Mouse (Mus musculus): ENCODE data around the gene Olfr364-ps1. TPM values are rescaled to one million over a fixed set of nuclear protein-coding genes. Genes with fewer than 3 reads are reported as not detected.

The Olfr364-ps1 gene
- not detected in 2 replicates for polyA plus RNA-seq (2016; fragmentation: Nextera tagmentation; extraction: Ambion mirVana)

- Histone ChIP-seq H3K27ac (no peak within 1 kb of the TSS), H3K9me3 (peaks cover 29% of the 10 kb centered on the region), H3K4me1 (no peaks in the 10 kb centered on the region), H3K36me3 (replicated peaks) (no peaks in the 10 kb centered on the region), H3K27me3 (ENCODE audit: poor library complexity, severe bottlenecking) (no peaks in the 10 kb centered on the region), H3K4me3 (no peak within 1 kb of the TSS)
- WGBS = 89% methylated on average over 3 of the region's 3 CpGs
- no peak for DNase-seq (ENCODE audit: extremely low spot score, low spot score)
Observed at GRCm38 (mm10) chr2:37139022-37139421, at the start of gene Olfr364-ps1. Gene Olfr364-ps1 (plus strand): TSS chr2:37139322.

GRCm38 (mm10) chr2:37117810-37118209, 21.3 kb upstream of the Olfr364-ps1 start, which contains the start of gene Olfr362:
Gene Olfr362 (minus strand): TSS chr2:37117910.
- Histone ChIP-seq H3K4me1 (no peaks in the 10 kb centered on the region), H3K4me3 (no peak within 1 kb of the TSS), H3K9me3 (peaks cover 26% of the 10 kb centered on the region), H3K27me3 (ENCODE audit: poor library complexity, severe bottlenecking) (no peaks in the 10 kb centered on the region), H3K27ac (no peak within 1 kb of the TSS), H3K36me3 (replicated peaks) (no peaks in the 10 kb centered on the region)
- DNase-seq (ENCODE audit: extremely low spot score, low spot score) = no peak
- WGBS = 86% methylated on average over 1 of the region's 1 CpGs

- WGBS = 81% methylated on average over 3 of the region's 3 CpGs
- no peak for DNase-seq (ENCODE audit: extremely low spot score, low spot score)
- Histone ChIP-seq H3K36me3 (replicated peaks) (no peaks in the 10 kb centered on the region), H3K27me3 (ENCODE audit: poor library complexity, severe bottlenecking) (no peaks in the 10 kb centered on the region), H3K9me3 (peaks cover 18% of the 10 kb centered on the region), H3K4me1 (no peaks in the 10 kb centered on the region), H3K4me3 (no peak within 1 kb of the TSS), H3K27ac (no peak within 1 kb of the TSS)
Observed at GRCm38 (mm10) chr2:37187898-37188297, 48.8 kb downstream of the Olfr364-ps1 start, which contains the start of gene Olfr365. Gene Olfr365 (plus strand): TSS chr2:37188198.

Other genes with a start within 250 kb of the Olfr364-ps1 start
- not detected in 2 replicates for gene Olfr353, start 246.4 kb upstream of the Olfr364-ps1 start, polyA plus RNA-seq (2016; fragmentation: Nextera tagmentation; extraction: Ambion mirVana)
- gene Olfr354, start 233.6 kb upstream of the Olfr364-ps1 start, polyA plus RNA-seq (2016; fragmentation: Nextera tagmentation; extraction: Ambion mirVana) = not detected in 2 replicates
- gene Olfr355, start 210.4 kb upstream of the Olfr364-ps1 start, polyA plus RNA-seq (2016; fragmentation: Nextera tagmentation; extraction: Ambion mirVana) = not detected in 2 replicates
- gene Olfr356, start 202.2 kb upstream of the Olfr364-ps1 start, polyA plus RNA-seq (2016; fragmentation: Nextera tagmentation; extraction: Ambion mirVana) = not detected in 2 replicates
- not detected in 2 replicates for gene Olfr357, start 145.5 kb upstream of the Olfr364-ps1 start, polyA plus RNA-seq (2016; fragmentation: Nextera tagmentation; extraction: Ambion mirVana)
- not detected in 2 replicates for gene Olfr358, start 130.0 kb upstream of the Olfr364-ps1 start, polyA plus RNA-seq (2016; fragmentation: Nextera tagmentation; extraction: Ambion mirVana)
- gene Olfr360, start 73.6 kb upstream of the Olfr364-ps1 start, polyA plus RNA-seq (2016; fragmentation: Nextera tagmentation; extraction: Ambion mirVana) = not detected in 2 replicates
- gene Olfr361, start 50.0 kb upstream of the Olfr364-ps1 start, polyA plus RNA-seq (2016; fragmentation: Nextera tagmentation; extraction: Ambion mirVana) = not detected in 2 replicates
- not detected in 2 replicates for gene Olfr362, start 21.4 kb upstream of the Olfr364-ps1 start, polyA plus RNA-seq (2016; fragmentation: Nextera tagmentation; extraction: Ambion mirVana)
- not detected in 2 replicates for gene Olfr365, start 48.9 kb downstream of the Olfr364-ps1 start, polyA plus RNA-seq (2016; fragmentation: Nextera tagmentation; extraction: Ambion mirVana)
- not detected in 2 replicates for gene Olfr366, start 72.3 kb downstream of the Olfr364-ps1 start, polyA plus RNA-seq (2016; fragmentation: Nextera tagmentation; extraction: Ambion mirVana)
- not detected in 2 replicates for gene Olfr368, start 187.2 kb downstream of the Olfr364-ps1 start, polyA plus RNA-seq (2016; fragmentation: Nextera tagmentation; extraction: Ambion mirVana)
- gene Pdcl, start 220.0 kb downstream of the Olfr364-ps1 start, polyA plus RNA-seq (2016; fragmentation: Nextera tagmentation; extraction: Ambion mirVana) = 49.5 and 50.8 TPM in 2 replicates

Measured in forebrain, embryonic 10.5 days (tissue).